Mouse (Mus musculus) liver, adult 2 months (tissue): Measurements from ENCODE around the gene Pdzd2. TPM values are rescaled to one million over a fixed set of nuclear protein-coding genes. Genes with fewer than 3 reads are reported as not detected.

Source experiments
- DNase-seq: peaks from one replicate; pipeline ENCODE4 v3.0.0-alpha.2; 2011; ENCODE audit warnings: low read depth, low spot score; ENCODE audit errors: extremely low read depth
- H3K27ac ChIP-seq: fragments of 200-500 bp; replicated peaks from 2 replicates; pipeline ENCODE4 v1.5.1; 2012; ENCODE audit warnings: low read depth, mild to moderate bottlenecking, control low read depth, inconsistent platforms, low read length; ENCODE audit not compliant: insufficient read depth
- H3K27me3 ChIP-seq: fragments of 200-500 bp; 2 replicates; pipeline ENCODE4 v1.6.1; 2012; ENCODE audit warnings: mild to moderate bottlenecking, moderate library complexity, low read length, inconsistent platforms; ENCODE audit not compliant: control insufficient read depth, insufficient read depth
- H3K36me3 ChIP-seq: fragments of 200-500 bp; 2 replicates; pipeline ENCODE4 v1.6.1; 2012; ENCODE audit warnings: low read length, inconsistent platforms; ENCODE audit not compliant: control insufficient read depth, insufficient read depth
- H3K4me1 ChIP-seq: fragments of 200-500 bp; 2 replicates; pipeline ENCODE4 v1.6.1; 2011; ENCODE audit warnings: low read length; ENCODE audit not compliant: control insufficient read depth, insufficient read depth
- H3K4me3 ChIP-seq: fragments of 200-500 bp; 2 replicates; pipeline ENCODE4 v1.5.1; 2011; ENCODE audit warnings: low read depth, mild to moderate bottlenecking, control low read depth, low read length, moderate library complexity; ENCODE audit not compliant: insufficient read depth
- H3K79me2 ChIP-seq: fragments of 200-500 bp; 2 replicates; pipeline ENCODE4 v1.6.1; 2012; ENCODE audit warnings: inconsistent platforms, mild to moderate bottlenecking, low read length, moderate library complexity; ENCODE audit not compliant: control insufficient read depth, insufficient read depth
- H3K9ac ChIP-seq: fragments of 200-500 bp; 2 replicates; pipeline ENCODE4 v1.6.1; 2012; ENCODE audit warnings: low read depth, mild to moderate bottlenecking, control low read depth, inconsistent platforms, low read length
- CTCF ChIP-seq: fragments of 200-500 bp; IDR thresholded peaks from 2 replicates; pipeline ENCODE4 v1.5.1; 2011; ENCODE audit warnings: low read depth, low read length, control low read depth
- POLR2A ChIP-seq: fragments of 200-500 bp; IDR thresholded peaks from 2 replicates; pipeline ENCODE4 v1.6.1; 2011; ENCODE audit warnings: low read length, control low read depth; ENCODE audit not compliant: insufficient read depth; ENCODE audit errors: extremely low read depth
- WGBS: fragments of 180-500 bp; shearing (Covaris S2); methylation state at CpG from one replicate; pipeline ENCODE4 v1.1.7; 2018; 5-methylcytosine and 5-hydroxymethylcytosine counted together
- polyA plus RNA-seq: library from polyadenylated mRNA; depleted of rRNA; stranded (reverse); fragments of >200 nt; gene quantifications from 2 replicates; pipeline ENCODE4 v1.2.3, GENCODE M21; 2012
- total RNA-seq: library from RNA; depleted of rRNA; stranded (reverse); fragments of >200 nt; gene quantifications from 2 replicates; pipeline ENCODE4 v1.2.3, GENCODE M21; 2014

The Pdzd2 gene
- total and polyA plus RNA-seq, 2 experiments, result 0.11 to 0.74 TPM

- DNase-seq, result no peak
- Histone ChIP-seq H3K27ac (no peak overlapping the region), H3K9ac (no peak overlapping the region), H3K27me3 (no peaks in the 10 kb centered on the region), H3K36me3 (no peaks in the 10 kb centered on the region), H3K79me2 (no peaks in the 10 kb centered on the region), H3K4me1 (no peaks in the 10 kb centered on the region), H3K4me3 (no peak overlapping the region)
- WGBS, result 85% methylated on average over 6 of the region's 6 CpGs
- no peak for TF ChIP-seq POLR2A
- TF ChIP-seq CTCF, result no peak
Observed at GRCm38 (mm10) chr15:12655959-12656662, 83.6 kb downstream of the Pdzd2 start.

- no peak overlapping the region for H3K27ac ChIP-seq
- no peak overlapping the region for H3K9ac ChIP-seq
- H3K4me3 ChIP-seq, result no peak overlapping the region
- 96% methylated on average over 7 of the region's 7 CpGs for WGBS
- no peaks in the 10 kb centered on the region for H3K36me3 ChIP-seq
- DNase-seq, result no peak
- TF ChIP-seq POLR2A, result no peak
- TF ChIP-seq CTCF, result no peak
- H3K79me2 ChIP-seq, result no peaks in the 10 kb centered on the region
- H3K27me3 ChIP-seq, result no peaks in the 10 kb centered on the region
- no peaks in the 10 kb centered on the region for H3K4me1 ChIP-seq
Observed at GRCm38 (mm10) chr15:12655316-12655715, 84.4 kb downstream of the Pdzd2 start.

- no peak for DNase-seq
- Histone ChIP-seq H3K9ac (no peak overlapping the region), H3K27me3 (no peaks in the 10 kb centered on the region), H3K36me3 (no peaks in the 10 kb centered on the region), H3K4me1 (no peaks in the 10 kb centered on the region), H3K27ac (no peak overlapping the region), H3K4me3 (no peak overlapping the region), H3K79me2 (no peaks in the 10 kb centered on the region)
- WGBS, result 88% methylated on average over 15 of the region's 15 CpGs
- TF ChIP-seq CTCF (no peak), POLR2A (no peak)
Observed at GRCm38 (mm10) chr15:12652336-12653031, 87.2 kb downstream of the Pdzd2 start.

DNA sequence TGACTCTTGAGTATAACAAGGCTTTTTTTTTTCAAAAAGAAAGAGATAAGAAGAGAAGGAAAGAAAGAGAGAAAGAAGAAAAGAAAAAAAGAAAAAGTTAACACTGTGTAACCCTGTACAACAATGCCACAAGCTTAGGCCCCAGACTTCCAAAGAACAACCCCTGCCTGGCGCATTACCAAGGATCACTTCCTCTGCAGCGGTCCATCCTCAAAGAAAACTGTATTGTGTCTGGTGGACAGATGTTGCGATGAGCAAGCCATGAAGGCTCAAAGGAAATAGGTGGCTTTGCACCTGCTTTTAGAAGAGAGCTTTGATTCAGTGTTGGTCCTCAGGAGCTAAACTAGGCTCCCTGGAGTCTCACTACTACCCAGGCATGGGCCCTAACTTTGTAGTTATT lies 89.5 kb downstream of the Pdzd2 start:
- TF ChIP-seq POLR2A (no peak), CTCF (no peak)
- Histone ChIP-seq H3K4me1 (no peaks in the 10 kb centered on the region), H3K36me3 (no peaks in the 10 kb centered on the region), H3K27ac (no peak overlapping the region), H3K4me3 (no peak overlapping the region), H3K9ac (no peak overlapping the region), H3K79me2 (no peaks in the 10 kb centered on the region), H3K27me3 (no peaks in the 10 kb centered on the region)
- no peak for DNase-seq
- WGBS, result 82% methylated on average over 3 of the region's 3 CpGs

GRCm38 (mm10) chr15:12649674-12650073 lies 90.0 kb downstream of the Pdzd2 start:
- no peak for DNase-seq
- Histone ChIP-seq H3K4me3 (no peak overlapping the region), H3K27ac (no peak overlapping the region), H3K79me2 (no peaks in the 10 kb centered on the region), H3K36me3 (no peaks in the 10 kb centered on the region), H3K4me1 (no peaks in the 10 kb centered on the region), H3K9ac (no peak overlapping the region), H3K27me3 (no peaks in the 10 kb centered on the region)
- TF ChIP-seq CTCF, result no peak
- TF ChIP-seq POLR2A, result no peak
- 93% methylated on average over 3 of the region's 3 CpGs for WGBS

DNA sequence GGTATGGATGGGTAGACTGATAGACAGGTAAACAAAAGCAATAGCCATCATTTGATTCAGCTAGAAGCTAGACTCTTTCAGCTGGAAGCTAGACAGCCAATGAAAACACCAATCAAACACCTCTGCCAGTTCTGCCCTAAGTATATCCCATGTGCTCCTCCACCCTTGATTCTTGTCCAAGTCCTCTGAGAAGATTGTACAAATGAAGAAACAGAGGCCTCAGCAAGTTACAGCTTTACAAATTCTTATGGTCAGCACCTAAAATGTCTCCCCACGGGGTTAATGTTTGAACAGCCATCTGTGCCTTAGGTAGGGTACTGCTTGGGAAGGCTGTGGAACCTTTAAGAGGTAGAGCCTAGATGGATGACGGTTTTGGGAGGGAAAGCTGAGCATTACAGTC lies 90.6 kb downstream of the Pdzd2 start:
- no peaks in the 10 kb centered on the region for H3K36me3 ChIP-seq
- H3K27me3 ChIP-seq, result no peaks in the 10 kb centered on the region
- no peak for TF ChIP-seq POLR2A
- no peak for TF ChIP-seq CTCF
- WGBS, result 74% methylated on average over 2 of the region's 2 CpGs
- H3K27ac ChIP-seq, result no peak overlapping the region
- H3K79me2 ChIP-seq, result no peaks in the 10 kb centered on the region
- DNase-seq, result no peak
- no peak overlapping the region for H3K4me3 ChIP-seq
- H3K9ac ChIP-seq, result no peak overlapping the region
- H3K4me1 ChIP-seq, result no peaks in the 10 kb centered on the region
